Mouse (Mus musculus): ENCODE data around the gene Leap2. TPM values are rescaled to one million over a fixed set of nuclear protein-coding genes. Genes with fewer than 3 reads are reported as not detected.

Leap2 gene
- polyA plus RNA-seq (2017; shearing (Covaris generic)), result not detected

GRCm38 (mm10) chr11:53423036-53423435 is at the start of gene Leap2:
Gene Leap2, minus strand, starts transcription at chr11:53423170.
- no peak for ATAC-seq

- ATAC-seq, result no peak
Measured at GRCm38 (mm10) chr11:53472709-53473108, 49.7 kb upstream of the Leap2 start.

GRCm38 (mm10) chr11:53469968-53470695 is 47.2 kb upstream of the Leap2 start, which contains the start of gene Gm9837:
Gene Gm9837, minus strand, starts transcription at chr11:53470479.
- ATAC-seq, result peak; percentile 71

GRCm38 (mm10) chr11:53469294-53469967 is 46.5 kb upstream of the Leap2 start:
- no peak for ATAC-seq

- ATAC-seq, result no peak
Measured at GRCm38 (mm10) chr11:53466231-53466971, 43.4 kb upstream of the Leap2 start.

- no peak for ATAC-seq
Measured at GRCm38 (mm10) chr11:53463551-53464424, 40.8 kb upstream of the Leap2 start.

- no peak for ATAC-seq
Measured at GRCm38 (mm10) chr11:53461727-53462126, 38.8 kb upstream of the Leap2 start.

- ATAC-seq, result no peak
Measured at GRCm38 (mm10) chr11:53460192-53460591, 37.2 kb upstream of the Leap2 start.

- ATAC-seq, result no peak
Measured at GRCm38 (mm10) chr11:53458996-53459395, 36.0 kb upstream of the Leap2 start.

GRCm38 (mm10) chr11:53457372-53457954 is 34.5 kb upstream of the Leap2 start:
- no peak for ATAC-seq

GRCm38 (mm10) chr11:53456474-53457371 is 33.8 kb upstream of the Leap2 start, which contains the start of the genes Gm10447 and Shroom1:
Gene Gm10447, minus strand, starts transcription at chr11:53457110.
Gene Shroom1, plus strand, starts transcription at chr11:53457205.
- ATAC-seq, result no peak

- no peak for ATAC-seq
Measured at GRCm38 (mm10) chr11:53453031-53453430, 30.1 kb upstream of the Leap2 start.

GRCm38 (mm10) chr11:53452396-53452795 is 29.4 kb upstream of the Leap2 start:
- ATAC-seq, result no peak

- ATAC-seq, result no peak
Measured at GRCm38 (mm10) chr11:53451361-53451760, 28.4 kb upstream of the Leap2 start.

- no peak for ATAC-seq
Measured at GRCm38 (mm10) chr11:53450070-53450705, 27.2 kb upstream of the Leap2 start.

GRCm38 (mm10) chr11:53448529-53448928 is 25.6 kb upstream of the Leap2 start:
- no peak for ATAC-seq

GRCm38 (mm10) chr11:53447996-53448395 is 25.0 kb upstream of the Leap2 start:
- ATAC-seq, result no peak

- no peak for ATAC-seq
Measured at GRCm38 (mm10) chr11:53446183-53446582, 23.2 kb upstream of the Leap2 start.

GRCm38 (mm10) chr11:53445562-53445961 is 22.6 kb upstream of the Leap2 start:
- no peak for ATAC-seq

- ATAC-seq, result no peak
Measured at GRCm38 (mm10) chr11:53443861-53444260, 20.9 kb upstream of the Leap2 start.
